Mouse (Mus musculus) adrenal gland, adult 2 months (tissue): ENCODE data around the gene Ano9. TPM values are rescaled to one million over a fixed set of nuclear protein-coding genes. Genes with fewer than 3 reads are reported as not detected.

Experiments
- DNase-seq: peaks from one replicate; pipeline ENCODE4 v3.0.0; 2021
- polyA plus RNA-seq: library from polyadenylated mRNA; depleted of rRNA; stranded (reverse); fragments of >200 nt; gene quantifications from 2 replicates; pipeline ENCODE4 v1.2.3, GENCODE M21; 2012; rRNA removed
- total RNA-seq, 2 experiments: library from RNA; stranded (reverse); gene quantifications; 2 replicates each; pipeline ENCODE4 v1.2.3; 2021

The Ano9 gene
- total and polyA plus RNA-seq, 3 experiments, result 0.17 to 0.25 TPM; not detected in 1

DNA sequence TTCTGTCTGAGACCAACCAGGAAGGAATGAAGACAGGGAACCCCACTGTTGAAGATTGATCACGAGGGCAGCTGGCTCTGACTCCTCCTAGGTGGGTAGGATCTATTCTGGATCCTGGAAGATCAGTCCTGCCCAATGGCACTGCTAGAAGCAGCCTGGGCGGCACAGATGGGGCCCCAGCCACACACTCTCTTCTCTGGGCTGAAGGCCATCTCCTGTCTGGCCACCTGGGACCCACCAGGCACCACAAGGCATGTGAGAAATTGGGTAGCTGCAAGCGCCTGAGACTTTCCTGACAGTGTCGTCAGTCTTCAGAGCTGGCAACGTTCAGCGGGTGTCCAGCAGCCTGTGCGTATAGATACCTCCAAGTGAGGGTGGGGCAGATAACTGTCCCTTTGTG is 55.1 kb downstream of the Ano9 start:
- no peak for DNase-seq

DNA sequence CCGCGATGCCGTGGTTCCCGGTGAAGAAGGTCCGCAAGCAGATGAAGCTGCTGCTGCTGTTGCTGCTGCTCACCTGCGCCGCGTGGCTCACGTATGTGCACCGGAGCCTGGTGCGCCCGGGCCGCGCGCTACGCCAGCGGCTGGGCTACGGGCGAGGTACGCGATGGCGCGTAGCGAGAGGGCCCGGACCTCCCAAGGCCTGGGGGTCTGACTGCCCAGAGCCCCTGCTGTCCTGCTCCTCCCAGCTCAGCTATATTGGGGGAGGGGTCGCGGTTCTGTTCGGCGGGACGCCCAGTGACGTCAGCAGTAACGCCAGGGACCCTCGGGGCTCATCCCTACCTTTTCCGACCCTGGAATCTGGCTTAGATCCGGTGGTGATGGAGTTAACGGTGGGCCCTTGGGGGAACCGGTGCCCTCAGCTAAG is 56.3 kb downstream of the Ano9 start:
- DNase-seq, result no peak

DNA sequence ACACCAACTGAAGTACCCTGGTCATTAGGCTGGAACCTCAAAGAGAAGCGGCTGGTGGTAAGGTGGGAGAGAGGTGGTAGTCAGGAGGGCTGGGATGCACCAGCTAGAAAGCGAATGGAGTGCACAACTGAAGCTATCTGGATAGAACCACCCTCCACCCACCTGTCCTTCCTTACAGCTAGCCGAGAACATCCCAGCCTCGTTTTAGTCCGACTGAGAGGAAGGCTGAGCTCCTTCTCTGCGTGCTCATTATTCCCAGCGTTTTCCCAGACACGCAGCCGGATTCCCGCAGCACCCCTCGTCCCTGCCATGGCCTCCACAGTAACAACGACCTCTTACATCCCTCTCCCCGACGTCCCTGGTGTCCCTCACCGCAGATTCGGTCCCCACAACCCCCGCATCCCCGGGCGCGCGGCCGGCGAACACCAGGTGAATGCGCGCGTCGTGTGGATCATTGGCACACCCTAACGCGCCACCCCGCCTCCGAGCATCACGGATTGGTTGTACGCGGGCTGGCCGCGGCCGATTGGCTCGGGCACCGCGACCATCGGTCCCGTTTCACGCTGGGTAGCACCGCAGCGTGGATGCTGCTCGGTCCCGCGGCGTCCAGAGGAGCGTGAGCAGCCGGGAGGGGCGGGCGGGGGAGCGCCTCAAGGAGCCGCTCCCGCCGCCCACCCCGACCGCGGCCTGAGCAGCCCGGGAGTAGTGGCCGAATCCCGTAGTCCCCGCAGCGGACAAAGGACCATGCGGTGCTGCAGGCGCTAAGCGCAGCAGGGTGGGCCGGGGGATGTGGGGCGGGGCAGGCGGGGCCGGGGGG is 57.0 kb downstream of the Ano9 start, which contains the start of gene B4galnt4:
TSS of gene B4galnt4 (plus strand) at position 679 of the 817 bp plus-strand sequence.
- DNase-seq, result peak; percentile 84

DNA sequence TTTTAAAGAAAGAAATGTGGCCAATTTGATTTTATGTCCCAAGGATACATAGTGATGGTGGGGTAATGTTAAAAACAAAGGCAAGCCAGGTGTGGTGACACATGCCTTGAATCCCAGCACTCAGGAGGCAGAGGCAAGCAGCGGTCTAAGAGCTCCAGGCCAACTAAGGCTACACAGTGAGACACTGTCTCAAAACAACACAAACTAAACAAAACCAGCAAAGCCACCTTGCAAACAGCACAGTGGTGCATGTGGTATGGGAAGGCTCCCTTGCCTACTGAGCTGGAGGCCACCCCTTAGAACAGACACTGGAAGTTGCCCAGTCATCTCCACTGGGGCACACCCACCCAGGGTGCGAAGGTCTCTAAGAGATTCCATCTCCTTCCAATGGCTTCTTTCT is 57.7 kb downstream of the Ano9 start:
- no peak for DNase-seq

DNA sequence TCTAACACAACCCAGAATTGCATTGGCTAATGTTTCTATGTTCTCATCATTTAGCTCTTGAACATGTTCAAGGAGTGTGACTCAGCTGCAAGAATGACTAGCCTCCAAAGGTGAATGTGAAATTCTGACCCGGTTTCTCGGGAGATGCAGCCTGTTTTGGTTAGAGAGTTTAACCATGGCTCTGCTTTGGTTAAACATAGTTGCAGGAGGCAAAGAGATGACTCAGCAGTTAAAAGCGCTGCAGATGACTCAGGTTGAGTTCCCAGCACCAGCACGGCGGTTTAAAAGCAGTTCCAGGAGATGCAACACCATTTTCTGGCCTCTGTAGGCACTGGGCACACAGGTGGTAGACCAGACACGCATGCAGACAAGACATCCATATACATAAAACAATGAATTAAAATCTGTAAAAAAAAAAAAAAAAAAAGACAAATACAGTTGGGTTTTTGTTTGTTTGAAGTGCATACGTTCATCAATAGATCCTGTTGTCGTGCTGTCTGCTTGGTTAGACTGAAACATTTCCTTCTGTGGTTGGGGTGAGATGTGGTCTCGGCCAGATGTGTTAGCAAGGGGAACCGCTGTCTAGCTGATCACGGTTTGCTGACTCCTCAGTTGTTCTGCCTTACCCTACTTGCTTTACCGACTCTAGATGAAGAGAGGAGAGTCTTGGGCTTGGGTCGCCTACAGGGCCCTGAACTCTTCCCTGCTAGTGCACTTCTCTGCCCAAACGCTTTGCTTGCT is 58.8 kb downstream of the Ano9 start:
- DNase-seq, result no peak

DNA sequence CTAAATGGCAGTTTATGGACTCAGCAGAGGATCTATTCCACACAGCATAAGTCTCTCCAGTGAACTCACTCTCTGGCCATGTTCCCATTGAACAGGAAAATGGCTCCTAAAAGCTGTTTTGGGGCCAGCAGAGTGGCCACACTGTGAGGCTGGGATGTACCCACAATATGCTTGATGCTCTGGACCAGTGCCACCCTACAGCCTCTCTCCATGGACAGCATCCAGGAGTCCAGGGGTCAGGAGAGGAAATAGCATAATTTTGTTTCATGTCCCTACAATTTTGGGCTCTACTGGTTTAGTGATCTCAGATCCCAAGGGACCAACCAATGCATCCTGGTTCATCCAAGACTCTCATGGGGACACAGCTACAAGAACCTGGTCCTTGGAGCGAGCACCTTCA is 60.1 kb downstream of the Ano9 start:
- no peak for DNase-seq

DNA sequence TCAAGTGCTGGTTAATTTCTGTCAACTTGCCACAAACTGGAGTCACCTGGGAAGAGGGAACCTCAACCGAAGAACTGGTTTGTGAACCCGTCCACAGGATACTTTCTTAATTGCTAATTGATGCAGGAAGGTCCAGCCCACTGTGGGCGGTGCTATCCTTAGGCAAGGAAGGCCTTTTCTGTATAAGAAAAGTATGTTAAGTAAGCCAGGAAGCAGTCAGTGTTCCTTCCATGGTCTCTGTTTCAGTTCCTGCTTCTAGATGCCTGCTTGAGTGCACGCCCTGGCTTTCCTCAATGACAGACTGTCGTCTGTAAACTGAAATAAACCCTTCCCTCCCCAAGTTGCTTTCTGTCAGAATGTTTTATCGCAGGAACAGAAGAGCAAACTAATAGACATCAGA is 60.6 kb downstream of the Ano9 start:
- DNase-seq, result no peak

DNA sequence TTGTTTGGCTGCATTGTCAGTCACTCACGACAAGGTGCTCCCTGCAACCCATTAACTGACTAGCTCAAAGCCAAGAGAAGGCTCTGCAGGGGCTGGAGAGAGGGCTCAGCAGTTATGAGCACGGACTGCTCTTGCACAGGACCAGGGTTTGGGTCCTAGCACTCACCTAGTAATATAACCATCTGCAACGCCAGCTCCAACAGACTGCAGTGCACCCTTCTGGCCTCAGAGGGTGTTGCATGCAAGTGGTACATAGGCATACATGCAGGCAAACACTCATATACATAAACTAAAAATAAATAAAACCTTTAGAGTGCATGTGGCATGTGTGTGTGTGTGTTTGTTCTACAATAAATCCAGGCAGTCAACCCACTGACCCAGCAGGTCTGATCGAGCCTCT is 61.8 kb downstream of the Ano9 start:
- DNase-seq, result no peak

DNA sequence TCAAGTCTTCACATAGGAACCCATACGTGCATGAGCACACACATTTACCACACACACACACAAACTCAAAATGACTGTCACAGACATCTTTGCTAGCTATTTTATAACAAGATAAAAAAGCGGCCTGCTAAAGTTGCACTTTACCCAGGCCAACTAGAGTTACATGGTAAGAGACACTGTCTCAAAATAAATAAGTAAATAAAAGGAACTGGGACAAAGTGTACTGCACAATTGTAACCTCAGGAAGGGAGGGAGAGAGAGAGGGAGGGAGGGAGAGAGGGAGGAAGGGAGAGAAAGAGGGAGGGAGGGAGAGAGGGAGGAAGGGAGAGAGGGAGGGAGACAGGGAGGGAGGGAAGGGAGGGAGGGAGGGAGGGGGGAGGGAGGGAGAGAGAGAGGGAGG is 65.2 kb downstream of the Ano9 start:
- DNase-seq, result no peak

DNA sequence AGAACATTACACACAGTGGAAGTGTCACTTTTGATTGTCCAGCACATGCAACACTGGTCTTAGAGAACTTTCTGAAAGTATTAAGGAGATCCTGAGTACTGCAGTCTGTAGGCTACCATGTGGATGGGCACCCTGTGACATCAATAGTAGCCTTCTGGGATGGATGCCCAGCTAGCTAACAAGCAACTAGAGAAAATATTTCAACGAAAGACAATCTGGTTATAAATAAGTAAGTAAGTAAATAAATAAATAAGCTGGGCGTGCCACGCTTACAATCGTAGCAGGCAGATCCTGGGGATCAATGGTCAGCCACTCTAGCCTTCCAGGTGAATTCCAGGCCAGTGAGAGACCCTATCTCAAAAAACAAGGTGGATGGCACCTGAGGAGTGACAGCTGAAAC is 65.6 kb downstream of the Ano9 start:
- DNase-seq, result no peak

Other genes starting within 250 kb of the Ano9 start
- gene Psmd13, start 235.8 kb downstream of the Ano9 start, total RNA-seq, result 100 to 1,000 TPM; 104 to 122 TPM
- 37.4 and 46.4 TPM in 2 replicates for gene Psmd13, start 235.8 kb downstream of the Ano9 start, polyA plus RNA-seq
- 10 to 100 TPM; 28.3 to 35.6 TPM for gene Sirt3, start 235.5 kb downstream of the Ano9 start, total RNA-seq
- 41.2 and 47.4 TPM in 2 replicates for gene Sirt3, start 235.5 kb downstream of the Ano9 start, polyA plus RNA-seq
- gene Cox8b, start 217.4 kb downstream of the Ano9 start, total RNA-seq, result 1,000 to 10,000 TPM; 1,499 to 1,761 TPM
- gene Cox8b, start 217.4 kb downstream of the Ano9 start, polyA plus RNA-seq, result 454 and 875 TPM in 2 replicates
- 1 to 10 TPM; 1.0 to 2.0 TPM for gene Nlrp6, start 196.9 kb downstream of the Ano9 start, total RNA-seq
- gene Nlrp6, start 196.9 kb downstream of the Ano9 start, polyA plus RNA-seq, result 0.62 and 1.2 TPM in 2 replicates
- gene Pgghg, start 176.4 kb downstream of the Ano9 start, total RNA-seq, result 10 to 100 TPM; 26.5 to 48.7 TPM
- gene Pgghg, start 176.4 kb downstream of the Ano9 start, polyA plus RNA-seq, result 56.0 and 59.0 TPM in 2 replicates
- 1 to 10 TPM in 1 of 2 experiments, under 1 TPM in 1; 0.78 to 1.3 TPM for gene Ifitm5, start 167.5 kb downstream of the Ano9 start, total RNA-seq
- gene Ifitm5, start 167.5 kb downstream of the Ano9 start, polyA plus RNA-seq, result 1.2 and 2.7 TPM in 2 replicates
- not detected for gene Gm45717, start 161.9 kb downstream of the Ano9 start, total RNA-seq
- gene Gm45717, start 161.9 kb downstream of the Ano9 start, polyA plus RNA-seq, result not detected in 2 replicates
- gene Ifitm2, start 161.8 kb downstream of the Ano9 start, total RNA-seq, result 100 to 1,000 TPM; 504 to 654 TPM
- 947 and 952 TPM in 2 replicates for gene Ifitm2, start 161.8 kb downstream of the Ano9 start, polyA plus RNA-seq
- 10 to 100 TPM in 1 of 2 experiments, 1 to 10 TPM in 1; 7.6 to 14.6 TPM for gene Ifitm1, start 150.6 kb downstream of the Ano9 start, total RNA-seq
- gene Ifitm1, start 150.6 kb downstream of the Ano9 start, polyA plus RNA-seq, result 23.9 and 29.4 TPM in 2 replicates
- gene Ifitm3, start 107.0 kb downstream of the Ano9 start, total RNA-seq, result 100 to 1,000 TPM; 102 to 148 TPM
- 140 and 146 TPM in 2 replicates for gene Ifitm3, start 107.0 kb downstream of the Ano9 start, polyA plus RNA-seq
- under 1 TPM in 1 of 2 experiments, not detected in 1; 0.93 TPM for gene Ifitm6, start 99.9 kb downstream of the Ano9 start, total RNA-seq
- 0.39 and 1.2 TPM in 2 replicates for gene Ifitm6, start 99.9 kb downstream of the Ano9 start, polyA plus RNA-seq
- not detected for gene Gm17387, start 88.7 kb downstream of the Ano9 start, total RNA-seq
- not detected in 2 replicates for gene Gm17387, start 88.7 kb downstream of the Ano9 start, polyA plus RNA-seq
- 1 to 10 TPM; 1.4 to 3.0 TPM for gene B4galnt4, start 56.7 kb downstream of the Ano9 start, total RNA-seq
- 1.7 and 5.1 TPM in 2 replicates for gene B4galnt4, start 56.7 kb downstream of the Ano9 start, polyA plus RNA-seq
- gene Pkp3, start 39.6 kb downstream of the Ano9 start, total RNA-seq, result 1 to 10 TPM in 1 of 2 experiments, under 1 TPM in 1; 0.89 to 1.5 TPM
- gene Pkp3, start 39.6 kb downstream of the Ano9 start, polyA plus RNA-seq, result 0.68 and 1.4 TPM in 2 replicates
- 1 to 10 TPM; 2.8 to 5.3 TPM for gene Sigirr, start 17.2 kb downstream of the Ano9 start, total RNA-seq
- 6.7 and 8.7 TPM in 2 replicates for gene Sigirr, start 17.2 kb downstream of the Ano9 start, polyA plus RNA-seq
- 10 to 100 TPM; 27.7 to 37.9 TPM for gene Ptdss2, start 4.6 kb upstream of the Ano9 start, total RNA-seq
- 38.2 and 41.7 TPM in 2 replicates for gene Ptdss2, start 4.6 kb upstream of the Ano9 start, polyA plus RNA-seq
- 100 to 1,000 TPM; 301 to 302 TPM for gene Rnh1, start 55.1 kb upstream of the Ano9 start, total RNA-seq
- 214 and 394 TPM in 2 replicates for gene Rnh1, start 55.1 kb upstream of the Ano9 start, polyA plus RNA-seq
- 10 to 100 TPM; 65.5 to 99.1 TPM for gene Hras, start 76.2 kb upstream of the Ano9 start, total RNA-seq
- gene Hras, start 76.2 kb upstream of the Ano9 start, polyA plus RNA-seq, result 41.8 and 47.1 TPM in 2 replicates
- gene Lrrc56, start 76.4 kb upstream of the Ano9 start, total RNA-seq, result 1 to 10 TPM; 6.3 to 8.0 TPM
- 8.0 and 8.7 TPM in 2 replicates for gene Lrrc56, start 76.4 kb upstream of the Ano9 start, polyA plus RNA-seq
- under 1 TPM; 0.17 TPM for gene Lmntd2, start 96.3 kb upstream of the Ano9 start, total RNA-seq
- 0.81 and 1.2 TPM in 2 replicates for gene Lmntd2, start 96.3 kb upstream of the Ano9 start, polyA plus RNA-seq
- gene Rassf7, start 98.1 kb upstream of the Ano9 start, total RNA-seq, result 1 to 10 TPM; 2.0 to 6.0 TPM
- gene Rassf7, start 98.1 kb upstream of the Ano9 start, polyA plus RNA-seq, result 14.1 and 18.1 TPM in 2 replicates
- 10 to 100 TPM; 61.0 to 64.5 TPM for gene Phrf1, start 111.0 kb upstream of the Ano9 start, total RNA-seq
- gene Phrf1, start 111.0 kb upstream of the Ano9 start, polyA plus RNA-seq, result 23.5 and 33.7 TPM in 2 replicates
- gene Irf7, start 148.7 kb upstream of the Ano9 start, total RNA-seq, result 10 to 100 TPM in 1 of 2 experiments, 1 to 10 TPM in 1; 7.4 to 12.2 TPM
- gene Irf7, start 148.7 kb upstream of the Ano9 start, polyA plus RNA-seq, result 155 and 171 TPM in 2 replicates
- 10 to 100 TPM in 1 of 2 experiments, 1 to 10 TPM in 1; 1.9 to 17.1 TPM for gene Cdhr5, start 159.0 kb upstream of the Ano9 start, total RNA-seq
- 9.0 and 18.5 TPM in 2 replicates for gene Cdhr5, start 159.0 kb upstream of the Ano9 start, polyA plus RNA-seq
- gene Sct, start 161.3 kb upstream of the Ano9 start, total RNA-seq, result not detected
- 0.93 and 1.2 TPM in 2 replicates for gene Sct, start 161.3 kb upstream of the Ano9 start, polyA plus RNA-seq
- gene Drd4, start 174.2 kb upstream of the Ano9 start, total RNA-seq, result under 1 TPM in 1 of 2 experiments, not detected in 1; 0.31 TPM
- 0.62 and 12.1 TPM in 2 replicates for gene Drd4, start 174.2 kb upstream of the Ano9 start, polyA plus RNA-seq
- 10 to 100 TPM; 27.8 to 30.5 TPM for gene Deaf1, start 209.9 kb upstream of the Ano9 start, total RNA-seq
- gene Deaf1, start 209.9 kb upstream of the Ano9 start, polyA plus RNA-seq, result 18.7 and 34.4 TPM in 2 replicates
- gene Tmem80, start 209.9 kb upstream of the Ano9 start, total RNA-seq, result 10 to 100 TPM; 26.9 to 34.8 TPM
- gene Tmem80, start 209.9 kb upstream of the Ano9 start, polyA plus RNA-seq, result 32.7 and 33.5 TPM in 2 replicates
- gene Eps8l2, start 221.1 kb upstream of the Ano9 start, total RNA-seq, result 1 to 10 TPM; 2.7 to 3.0 TPM
- gene Eps8l2, start 221.1 kb upstream of the Ano9 start, polyA plus RNA-seq, result 2.6 and 3.8 TPM in 2 replicates